Mouse (Mus musculus) heart, adult 2 months (tissue): ENCODE measurements at regions not wholly inside any gene's neighbourhood (a gene's known extent, or its start where the extent isn't known, plus 50 kb on each side); places are given as distances from the start of the nearest gene placed in this dataset.

Experiments
- DNase-seq, 2 experiments: peaks; one replicate each; pipeline ENCODE4 v3.0.0; 2021
- H3K27ac ChIP-seq: fragments of 200-600 bp; 2 replicates; pipeline ENCODE4 v1.8.1; 2022
- H3K27me3 ChIP-seq: fragments of 200-500 bp; 2 replicates; pipeline ENCODE4 v1.6.1; 2012; ENCODE audit warnings: mild to moderate bottlenecking, low read length, inconsistent platforms, mixed read lengths; ENCODE audit not compliant: control insufficient read depth, insufficient read depth
- H3K36me3 ChIP-seq: fragments of 200-500 bp; 2 replicates; pipeline ENCODE4 v1.6.1; 2012; ENCODE audit warnings: low read length, inconsistent platforms; ENCODE audit not compliant: control insufficient read depth, insufficient read depth
- H3K4me1 ChIP-seq: fragments of 200-500 bp; 2 replicates; pipeline ENCODE4 v1.6.1; 2011; ENCODE audit warnings: low read length; ENCODE audit not compliant: control insufficient read depth, insufficient read depth
- H3K4me3 ChIP-seq: fragments of 200-600 bp; 2 replicates; pipeline ENCODE4 v1.8.1; 2022
- H3K79me2 ChIP-seq: fragments of 200-500 bp; replicated peaks from 2 replicates; pipeline ENCODE4 v1.6.1; 2012; ENCODE audit warnings: mild to moderate bottlenecking, inconsistent platforms, low read length, moderate library complexity, mixed read lengths; ENCODE audit not compliant: control insufficient read depth, insufficient read depth
- H3K9ac ChIP-seq: fragments of 200-500 bp; 2 replicates; pipeline ENCODE4 v1.6.1; 2012; ENCODE audit warnings: low read depth, mild to moderate bottlenecking, control low read depth, inconsistent platforms, low read length, mixed read lengths
- CTCF ChIP-seq: fragments of 200-600 bp; IDR thresholded peaks from 2 replicates; pipeline ENCODE4 v1.8.1; 2022; ENCODE audit warnings: antibody characterized with exemption, mild to moderate bottlenecking, moderate library complexity
- EP300 ChIP-seq: fragments of 200-500 bp; IDR thresholded peaks from 2 replicates; pipeline ENCODE4 v1.6.1; 2011; ENCODE audit warnings: low read depth, low read length, control low read depth; ENCODE audit not compliant: insufficient read depth
- POLR2A ChIP-seq: fragments of 200-500 bp; IDR thresholded peaks from 2 replicates; pipeline ENCODE4 v1.6.1; 2011; ENCODE audit warnings: mild to moderate bottlenecking, low read depth, low read length, control low read depth; ENCODE audit not compliant: insufficient read depth
- WGBS: fragments of 180-500 bp; shearing (Covaris S2); methylation state at CpG from one replicate; pipeline ENCODE4 v1.1.7; 2018; 5-methylcytosine and 5-hydroxymethylcytosine counted together
- intact Hi-C: fragments of 180-260 bp; cut with DNase I; formaldehyde crosslinking; loops from one replicate; pipeline ENCODE4 v1.15.1; 2025

- Histone ChIP-seq H3K27ac (no peak overlapping the region), H3K36me3 (no peaks in the 10 kb centered on the region), H3K9ac (no peak overlapping the region), H3K4me3 (no peak overlapping the region), H3K27me3 (no peaks in the 10 kb centered on the region), H3K4me1 (no peaks in the 10 kb centered on the region), H3K79me2 (no peaks in the 10 kb centered on the region)
- TF ChIP-seq POLR2A, result no peak
- no peak for TF ChIP-seq EP300
- no peak for TF ChIP-seq CTCF
- 77% methylated on average over 4 of the region's 4 CpGs for WGBS
- DNase-seq, result no peak
- intact Hi-C loops, result no loop called here
Measured at GRCm38 (mm10) chr6:78599751-78600150, 131.1 kb upstream of the Reg3g start.

GRCm38 (mm10) chr6:78570000-78570597 lies 101.4 kb upstream of the Reg3g start:
- Histone ChIP-seq H3K27ac (no peak overlapping the region), H3K4me1 (no peaks in the 10 kb centered on the region), H3K27me3 (no peaks in the 10 kb centered on the region), H3K36me3 (no peaks in the 10 kb centered on the region), H3K79me2 (no peaks in the 10 kb centered on the region), H3K9ac (no peak overlapping the region), H3K4me3 (no peak overlapping the region)
- intact Hi-C loops, result no loop called here
- no peak for DNase-seq
- no peak for TF ChIP-seq EP300
- no peak for TF ChIP-seq POLR2A
- no peak for TF ChIP-seq CTCF
- WGBS, result 83% methylated on average over 4 of the region's 4 CpGs

DNA sequence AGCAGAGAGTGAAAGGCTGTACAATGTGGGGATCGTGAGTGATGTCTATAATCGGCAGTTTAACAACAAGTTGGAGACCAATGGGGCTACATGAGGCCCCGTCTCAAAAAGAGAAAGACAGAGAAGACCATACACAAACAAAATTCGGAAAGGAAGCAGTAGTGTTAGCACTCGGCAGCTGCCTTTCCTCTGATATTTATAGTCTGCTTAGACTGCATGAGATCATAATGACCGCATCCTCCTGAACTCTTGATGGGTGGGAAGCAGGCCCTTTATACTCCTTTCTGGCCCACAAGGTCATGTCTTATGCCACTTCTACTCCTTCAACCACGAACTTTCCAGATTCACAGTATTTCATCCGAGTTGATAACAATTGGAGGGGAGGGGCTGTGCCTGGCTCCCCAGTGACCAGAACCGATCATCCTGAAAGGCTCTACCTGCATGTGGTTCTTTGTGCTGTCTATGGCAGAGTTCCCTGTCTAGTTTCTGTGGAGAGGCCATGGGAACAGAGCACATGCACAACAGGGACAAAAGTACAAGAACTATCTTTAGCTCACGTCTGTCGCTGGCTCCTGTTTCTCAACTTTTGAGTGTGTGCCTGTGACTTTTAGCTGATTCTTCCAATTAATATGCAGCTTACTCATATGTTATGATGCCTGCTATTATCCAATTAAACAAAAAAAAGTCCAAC lies 84.5 kb upstream of the Reg3g start:
- Histone ChIP-seq H3K36me3 (no peaks in the 10 kb centered on the region), H3K79me2 (no peaks in the 10 kb centered on the region), H3K27ac (no peak overlapping the region), H3K9ac (no peak overlapping the region), H3K4me3 (no peak overlapping the region), H3K4me1 (no peaks in the 10 kb centered on the region), H3K27me3 (no peaks in the 10 kb centered on the region)
- intact Hi-C loops, result no loop called here
- DNase-seq, result no peak
- no peak for TF ChIP-seq CTCF
- TF ChIP-seq POLR2A, result no peak
- TF ChIP-seq EP300, result no peak
- WGBS, result 51% methylated on average over 11 of the region's 11 CpGs

DNA sequence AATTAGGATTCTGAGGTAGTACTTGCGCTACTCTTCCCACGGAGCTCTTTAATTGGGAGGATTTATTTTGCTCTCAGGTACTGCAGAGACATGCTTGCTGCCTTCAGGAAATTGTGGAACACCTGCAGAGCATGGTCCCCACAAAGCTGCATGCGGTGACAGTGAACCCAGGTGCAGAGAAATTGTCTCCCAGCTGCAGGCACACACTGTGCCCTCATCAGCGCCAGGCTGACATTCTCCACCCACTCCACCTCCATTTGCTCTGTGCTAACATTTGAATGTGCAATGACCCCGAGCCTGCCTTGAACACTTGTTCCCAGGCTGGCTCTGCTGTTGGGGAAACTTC lies 83.7 kb upstream of the Reg3g start:
- no peaks in the 10 kb centered on the region for H3K79me2 ChIP-seq
- DNase-seq, result no peak
- no peak overlapping the region for H3K27ac ChIP-seq
- TF ChIP-seq EP300 (no peak), CTCF (no peak), POLR2A (no peak)
- H3K4me3 ChIP-seq, result no peak overlapping the region
- H3K9ac ChIP-seq, result no peak overlapping the region
- WGBS, result 54% methylated on average over 5 of the region's 5 CpGs
- H3K4me1 ChIP-seq, result no peaks in the 10 kb centered on the region
- intact Hi-C loops, result no loop called here
- no peaks in the 10 kb centered on the region for H3K27me3 ChIP-seq
- no peaks in the 10 kb centered on the region for H3K36me3 ChIP-seq

GRCm38 (mm10) chr6:78551666-78552352 lies 83.1 kb upstream of the Reg3g start:
- H3K79me2 ChIP-seq, result no peaks in the 10 kb centered on the region
- H3K9ac ChIP-seq, result no peak overlapping the region
- H3K27ac ChIP-seq, result no peak overlapping the region
- TF ChIP-seq POLR2A (no peak), CTCF (no peak), EP300 (no peak)
- WGBS, result 59% methylated on average over 8 of the region's 8 CpGs
- no peak for DNase-seq
- H3K4me3 ChIP-seq, result no peak overlapping the region
- no peaks in the 10 kb centered on the region for H3K36me3 ChIP-seq
- intact Hi-C loops, result no loop called here
- no peaks in the 10 kb centered on the region for H3K27me3 ChIP-seq
- no peaks in the 10 kb centered on the region for H3K4me1 ChIP-seq

DNA sequence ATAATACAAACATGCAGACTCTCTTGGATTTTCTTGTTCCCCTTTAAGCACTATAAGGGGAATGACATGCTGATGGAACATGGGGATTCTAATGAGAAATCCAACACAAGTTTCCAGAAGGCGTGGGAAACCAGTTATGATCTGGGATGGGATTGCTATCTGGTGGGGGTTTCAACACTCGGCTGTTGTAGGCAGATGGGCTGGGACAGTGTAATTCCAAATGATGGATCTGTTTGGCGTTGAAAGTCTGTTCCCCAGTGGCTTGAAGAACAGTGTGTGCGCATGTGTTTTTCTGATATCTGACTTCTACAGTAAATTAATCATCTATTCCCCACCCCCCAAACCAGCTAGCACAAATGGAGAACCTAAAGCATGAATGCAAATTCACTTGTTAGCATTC lies 79.8 kb upstream of the Reg3g start:
- no peak for DNase-seq
- H3K4me3 ChIP-seq, result no peak overlapping the region
- no peak overlapping the region for H3K27ac ChIP-seq
- intact Hi-C loops, result no loop called here
- WGBS, result 61% methylated on average over 4 of the region's 4 CpGs
- H3K36me3 ChIP-seq, result no peaks in the 10 kb centered on the region
- H3K79me2 ChIP-seq, result no peaks in the 10 kb centered on the region
- TF ChIP-seq EP300 (no peak), CTCF (no peak), POLR2A (no peak)
- no peaks in the 10 kb centered on the region for H3K27me3 ChIP-seq
- H3K9ac ChIP-seq, result no peak overlapping the region
- no peaks in the 10 kb centered on the region for H3K4me1 ChIP-seq
